Mouse (Mus musculus): ENCODE measurements around the gene Gtpbp6. TPM values are rescaled to one million over a fixed set of nuclear protein-coding genes. Genes with fewer than 3 reads are reported as not detected.

The Gtpbp6 gene
- polyA plus RNA-seq, 1 experiment from 2014 or later, result 61.7 TPM

DNA sequence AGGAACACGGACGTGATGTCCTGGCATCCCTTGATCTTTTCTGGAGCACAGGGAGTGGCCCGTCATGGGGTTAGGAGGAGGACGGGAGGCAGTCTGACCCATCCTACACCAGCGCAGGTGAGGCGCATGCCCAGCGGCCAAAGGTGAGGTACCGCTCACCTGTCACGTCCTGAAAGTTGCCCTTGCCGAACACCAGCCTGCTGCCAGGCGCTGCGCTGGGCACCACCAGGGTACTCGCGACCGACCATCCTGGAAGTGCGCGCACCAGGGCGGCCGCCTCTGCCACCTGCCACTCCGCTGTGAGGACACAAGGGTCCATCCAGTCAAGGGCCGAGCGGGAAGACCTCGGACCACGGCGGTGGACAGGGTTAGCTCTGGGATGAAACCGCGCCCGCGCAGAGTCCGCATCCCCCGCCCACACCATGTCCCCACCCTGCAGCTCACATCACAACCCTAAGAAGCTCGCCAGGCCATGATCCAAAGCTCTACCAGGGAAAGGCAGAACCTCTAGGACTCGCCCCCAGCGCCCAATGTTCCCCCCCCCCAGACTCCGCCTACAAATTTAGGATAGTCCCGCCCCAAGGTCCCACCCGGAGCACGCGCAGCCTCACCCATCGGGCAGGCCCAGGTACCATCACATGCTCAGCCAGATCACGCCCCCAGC is 964 bp downstream of the Gtpbp6 start:
- H3K27ac ChIP-seq, result peak overlapping the region; percentile 89; the same call in 1 of the 2 replicates
- no peaks in the 10 kb centered on the region; the same call in 1 of the 2 replicates for H3K27me3 ChIP-seq (replicated peaks)
- peaks cover 14% of the 10 kb centered on the region for H3K4me1 ChIP-seq
- no peaks in the 10 kb centered on the region for H3K9me3 ChIP-seq
- H3K36me3 ChIP-seq, result peaks cover 42% of the 10 kb centered on the region
- H3K9ac ChIP-seq, result peak overlapping the region; percentile 77
- H3K4me2 ChIP-seq (replicated peaks), result peak overlapping the region; percentile 94
- 17% methylated on average over 41 of the region's 41 CpGs for WGBS
- peak; percentile 18 for ATAC-seq (ENCODE audit: low FRiP score, low read depth)
- peak overlapping the region; percentile 84 for H3K4me3 ChIP-seq

DNA sequence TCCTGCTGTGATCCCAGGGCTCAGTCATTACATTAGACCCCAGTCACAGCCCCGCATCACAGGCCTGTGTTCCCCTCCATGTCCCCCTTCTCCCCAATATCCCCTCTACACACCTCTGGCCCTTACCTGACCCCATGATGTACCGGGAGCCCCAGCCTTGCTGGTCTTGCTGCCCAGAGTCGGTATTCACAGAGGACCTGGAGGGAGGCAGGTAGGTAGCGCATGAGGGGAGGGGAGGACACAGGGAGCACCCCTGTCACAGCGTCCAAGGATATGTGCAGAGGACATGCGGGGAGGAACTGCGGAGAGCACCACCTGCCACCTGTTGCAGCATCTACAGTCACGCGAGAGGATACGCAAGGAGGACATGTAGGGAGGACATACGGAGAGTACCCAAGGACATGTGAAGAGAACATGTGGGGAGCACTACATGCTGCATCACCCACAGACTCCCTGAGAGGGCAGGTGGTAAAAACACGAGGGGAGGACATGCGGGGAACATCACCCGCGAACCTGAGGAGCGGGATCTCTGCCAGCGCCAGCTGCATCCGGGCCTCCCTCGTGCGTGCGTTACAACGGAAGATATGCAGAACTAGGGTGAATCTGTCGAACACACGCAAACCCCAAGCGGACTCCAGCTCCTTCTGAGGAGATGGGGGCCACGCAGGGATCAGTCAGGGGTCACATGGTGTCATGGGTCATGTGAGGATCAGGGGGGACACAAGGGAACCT is 1.7 kb downstream of the Gtpbp6 start:
- Histone ChIP-seq H3K9ac (peak overlapping the region; percentile 77), H3K4me1 (peaks cover 21% of the 10 kb centered on the region), H3K36me3 (peaks cover 38% of the 10 kb centered on the region), H3K4me2 (replicated peaks) (peak overlapping the region; percentile 94), H3K27me3 (replicated peaks) (no peaks in the 10 kb centered on the region; the same call in 1 of the 2 replicates), H3K9me3 (no peaks in the 10 kb centered on the region), H3K27ac (no peak overlapping the region), H3K4me3 (peak overlapping the region; percentile 84)
- 95% methylated on average over 26 of the region's 26 CpGs for WGBS
- no peak for ATAC-seq (ENCODE audit: low FRiP score, low read depth)

DNA sequence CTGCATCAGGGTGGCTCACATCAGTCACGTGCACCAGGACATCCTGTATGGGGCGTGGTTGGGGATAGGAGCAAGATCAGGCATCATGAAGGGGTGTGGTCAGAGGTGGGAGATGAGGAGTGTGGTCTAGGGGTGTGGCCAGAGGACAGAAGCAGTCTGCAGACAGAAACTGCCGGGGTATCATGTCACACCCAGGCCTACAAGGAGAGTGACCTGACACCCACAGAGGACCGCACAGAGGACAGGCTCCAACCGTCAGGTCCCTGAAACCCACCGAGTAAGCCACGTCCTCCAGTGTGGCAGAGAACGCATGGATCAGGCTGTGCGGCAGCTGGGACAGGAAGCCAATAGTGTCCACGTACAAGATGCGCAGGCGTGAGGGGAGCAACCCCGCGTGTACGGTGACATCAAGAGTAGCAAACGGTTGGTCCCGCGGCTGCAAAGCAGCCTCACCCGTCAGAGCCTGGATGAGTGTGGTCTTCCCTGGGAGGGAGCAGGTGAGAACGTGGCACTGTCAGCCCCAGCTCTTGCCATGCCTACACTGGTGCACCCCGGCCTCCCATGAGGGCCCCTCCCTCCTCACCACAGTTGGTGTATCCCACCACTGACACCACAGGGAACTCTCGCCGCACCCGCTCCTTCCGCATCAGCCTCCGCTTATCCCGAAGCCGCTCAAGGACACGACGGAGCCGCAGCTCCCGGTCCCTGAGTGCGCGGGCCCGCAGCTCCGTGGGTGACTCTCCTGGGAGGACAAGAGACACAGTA is 3.2 kb downstream of the Gtpbp6 start:
- no peak overlapping the region for H3K9ac ChIP-seq
- no peak overlapping the region for H3K4me3 ChIP-seq
- H3K9me3 ChIP-seq, result no peaks in the 10 kb centered on the region
- no peak for ATAC-seq (ENCODE audit: low FRiP score, low read depth)
- peaks cover 35% of the 10 kb centered on the region for H3K4me1 ChIP-seq
- peaks cover 5% of the 10 kb centered on the region; the same call in 1 of the 2 replicates for H3K27me3 ChIP-seq (replicated peaks)
- 96% methylated on average over 36 of the region's 36 CpGs for WGBS
- peaks cover 38% of the 10 kb centered on the region for H3K36me3 ChIP-seq
- H3K4me2 ChIP-seq (replicated peaks), result no peak overlapping the region
- no peak overlapping the region for H3K27ac ChIP-seq

DNA sequence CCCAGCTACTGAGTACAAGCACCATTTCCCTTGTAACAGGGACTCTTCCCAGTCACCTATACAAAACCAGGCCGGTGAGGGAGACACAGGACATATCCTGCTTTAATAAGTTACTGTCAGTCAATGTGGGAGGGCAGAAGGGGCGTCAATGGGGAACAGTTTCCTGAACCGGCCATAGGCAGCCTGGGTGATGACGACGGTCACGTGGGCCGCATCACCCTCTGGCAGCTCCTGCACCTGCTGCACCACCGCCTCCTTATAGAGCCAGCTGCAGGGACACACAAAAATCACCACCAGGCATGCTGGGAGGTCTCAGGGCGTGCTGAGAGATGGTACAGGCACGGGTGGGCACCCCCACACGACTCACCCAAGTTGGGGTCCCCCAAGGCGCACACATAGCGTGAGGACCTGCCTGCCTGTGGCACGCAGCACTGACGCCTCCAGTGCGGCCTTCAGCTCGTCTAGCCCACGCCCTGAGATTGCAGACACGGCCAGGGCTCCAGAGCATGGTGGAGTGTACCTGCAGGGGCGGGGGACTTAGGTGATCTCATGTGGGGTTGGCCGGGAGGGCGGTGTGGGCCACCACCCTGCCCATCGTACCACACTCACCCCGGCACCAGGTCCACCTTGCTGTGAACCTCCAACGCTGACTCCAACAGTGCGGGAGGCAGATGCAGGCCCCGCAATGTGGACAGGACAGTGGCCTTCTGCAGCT is 3.9 kb downstream of the Gtpbp6 start:
- Histone ChIP-seq H3K27ac (no peak overlapping the region), H3K9me3 (no peaks in the 10 kb centered on the region), H3K4me1 (peaks cover 35% of the 10 kb centered on the region), H3K4me2 (replicated peaks) (no peak overlapping the region), H3K36me3 (peaks cover 38% of the 10 kb centered on the region), H3K27me3 (replicated peaks) (peaks cover 5% of the 10 kb centered on the region; the same call in 1 of the 2 replicates), H3K4me3 (no peak overlapping the region), H3K9ac (no peak overlapping the region)
- no peak for ATAC-seq (ENCODE audit: low FRiP score, low read depth)
- 96% methylated on average over 27 of the region's 27 CpGs for WGBS

DNA sequence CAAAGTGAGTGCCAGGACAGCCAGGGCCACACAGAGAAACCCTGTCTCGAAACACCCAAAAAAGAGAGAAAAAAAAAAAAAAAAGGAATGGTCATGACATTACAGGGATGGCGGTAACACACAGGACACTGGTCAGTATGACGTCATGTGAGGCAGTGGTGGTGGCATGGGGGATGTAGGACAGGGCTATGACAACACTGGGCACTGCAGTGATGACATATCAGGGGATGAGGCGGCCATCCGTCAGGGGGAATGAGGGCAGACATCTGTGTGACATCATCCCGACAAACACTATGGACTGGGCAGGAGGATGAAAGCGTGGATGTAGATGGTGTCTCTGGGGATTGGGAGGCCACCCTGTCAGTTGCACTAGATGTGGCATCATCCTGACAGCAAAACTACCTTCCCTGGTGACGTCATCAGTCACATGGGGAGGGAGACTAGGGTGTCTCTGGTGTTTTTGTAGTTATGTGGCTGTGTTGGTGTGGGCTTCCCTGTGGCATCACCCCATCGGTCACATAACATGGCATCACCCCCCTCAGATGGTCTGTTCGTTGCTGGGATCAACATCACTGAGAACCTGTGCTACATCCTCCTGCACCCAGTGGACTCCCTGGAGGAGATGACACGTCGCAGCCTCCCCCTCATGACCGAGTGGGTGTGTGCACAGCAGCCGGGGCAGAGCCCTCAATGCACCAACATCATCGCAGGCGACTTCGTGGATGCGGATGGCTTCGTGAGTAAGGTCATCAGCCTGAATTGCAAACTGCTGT is 5.0 kb downstream of the Gtpbp6 start:
- no peak overlapping the region for H3K4me2 ChIP-seq (replicated peaks)
- no peak overlapping the region for H3K27ac ChIP-seq
- 97% methylated on average over 19 of the region's 19 CpGs for WGBS
- no peaks in the 10 kb centered on the region for H3K9me3 ChIP-seq
- peaks cover 5% of the 10 kb centered on the region; the same call in 1 of the 2 replicates for H3K27me3 ChIP-seq (replicated peaks)
- H3K36me3 ChIP-seq, result peaks cover 38% of the 10 kb centered on the region
- ATAC-seq (ENCODE audit: low FRiP score, low read depth), result no peak
- no peak overlapping the region for H3K9ac ChIP-seq
- H3K4me3 ChIP-seq, result no peak overlapping the region
- peaks cover 35% of the 10 kb centered on the region for H3K4me1 ChIP-seq

DNA sequence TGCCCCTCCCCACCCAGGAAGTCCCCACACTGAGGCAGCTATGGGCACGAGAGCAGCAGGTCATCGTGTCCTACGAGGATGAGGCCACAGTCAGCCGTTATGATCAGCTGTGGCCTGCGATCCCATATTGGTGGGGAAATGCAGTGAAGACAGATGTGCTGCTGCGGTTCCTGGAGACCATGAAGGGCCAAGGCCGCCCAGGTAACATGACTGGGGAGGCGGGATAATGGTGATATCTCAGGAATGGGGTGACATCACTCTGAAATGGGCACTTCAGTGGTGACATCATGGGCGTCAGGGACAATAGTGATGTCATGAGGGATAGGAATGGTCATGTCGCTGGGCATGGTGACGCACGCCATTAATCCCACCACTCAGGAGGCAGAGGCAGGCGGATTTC is 5.6 kb downstream of the Gtpbp6 start:
- peaks cover 35% of the 10 kb centered on the region for H3K4me1 ChIP-seq
- H3K9me3 ChIP-seq, result no peaks in the 10 kb centered on the region
- H3K9ac ChIP-seq, result no peak overlapping the region
- ATAC-seq (ENCODE audit: low FRiP score, low read depth), result no peak
- H3K36me3 ChIP-seq, result peaks cover 38% of the 10 kb centered on the region
- WGBS, result 91% methylated on average over 13 of the region's 13 CpGs
- H3K27me3 ChIP-seq (replicated peaks), result peaks cover 5% of the 10 kb centered on the region; the same call in 1 of the 2 replicates
- no peak overlapping the region for H3K4me3 ChIP-seq
- H3K4me2 ChIP-seq (replicated peaks), result no peak overlapping the region
- no peak overlapping the region for H3K27ac ChIP-seq

DNA sequence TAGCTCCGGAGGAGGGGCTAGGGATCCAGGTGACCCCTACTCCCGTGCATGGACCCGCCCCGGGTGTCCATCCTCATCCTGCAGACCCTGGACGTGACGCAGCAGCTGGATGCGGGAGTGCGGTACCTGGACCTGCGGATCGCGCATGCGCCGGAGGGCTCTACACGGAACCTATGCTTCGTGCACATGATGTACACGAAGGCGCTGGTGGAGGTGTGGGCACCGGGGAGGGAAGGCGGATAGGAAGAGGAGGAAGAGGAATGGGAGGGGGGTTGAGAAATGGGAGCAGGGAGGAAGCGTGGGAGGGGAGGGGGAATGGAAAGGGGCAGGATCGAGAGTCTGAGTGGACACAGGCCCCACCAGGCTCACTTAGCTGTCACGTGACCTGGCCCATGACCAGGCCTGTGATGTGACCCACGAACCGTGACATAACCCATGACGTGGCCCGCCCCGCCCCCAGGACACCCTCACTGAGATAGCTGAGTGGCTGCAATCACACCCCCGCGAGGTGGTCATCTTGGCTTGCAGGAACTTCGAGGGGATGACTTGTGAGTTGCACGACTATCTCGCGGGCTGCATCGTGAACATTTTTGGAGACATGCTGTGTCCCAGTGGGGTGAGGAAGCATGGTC is 6.2 kb downstream of the Gtpbp6 start:
- Histone ChIP-seq H3K36me3 (peaks cover 38% of the 10 kb centered on the region), H3K4me2 (replicated peaks) (peak overlapping the region; percentile 64), H3K4me1 (peaks cover 32% of the 10 kb centered on the region), H3K4me3 (peak overlapping the region; percentile 23), H3K9ac (0 out of 2 replicates have a peak overlapping the region, but pooled peaks have one; percentile 29), H3K27me3 (replicated peaks) (peaks cover 5% of the 10 kb centered on the region; the same call in 1 of the 2 replicates), H3K9me3 (no peaks in the 10 kb centered on the region), H3K27ac (no peak overlapping the region)
- ATAC-seq (ENCODE audit: low FRiP score, low read depth), result peak; percentile 26
- 24% methylated on average over 34 of the region's 34 CpGs for WGBS

DNA sequence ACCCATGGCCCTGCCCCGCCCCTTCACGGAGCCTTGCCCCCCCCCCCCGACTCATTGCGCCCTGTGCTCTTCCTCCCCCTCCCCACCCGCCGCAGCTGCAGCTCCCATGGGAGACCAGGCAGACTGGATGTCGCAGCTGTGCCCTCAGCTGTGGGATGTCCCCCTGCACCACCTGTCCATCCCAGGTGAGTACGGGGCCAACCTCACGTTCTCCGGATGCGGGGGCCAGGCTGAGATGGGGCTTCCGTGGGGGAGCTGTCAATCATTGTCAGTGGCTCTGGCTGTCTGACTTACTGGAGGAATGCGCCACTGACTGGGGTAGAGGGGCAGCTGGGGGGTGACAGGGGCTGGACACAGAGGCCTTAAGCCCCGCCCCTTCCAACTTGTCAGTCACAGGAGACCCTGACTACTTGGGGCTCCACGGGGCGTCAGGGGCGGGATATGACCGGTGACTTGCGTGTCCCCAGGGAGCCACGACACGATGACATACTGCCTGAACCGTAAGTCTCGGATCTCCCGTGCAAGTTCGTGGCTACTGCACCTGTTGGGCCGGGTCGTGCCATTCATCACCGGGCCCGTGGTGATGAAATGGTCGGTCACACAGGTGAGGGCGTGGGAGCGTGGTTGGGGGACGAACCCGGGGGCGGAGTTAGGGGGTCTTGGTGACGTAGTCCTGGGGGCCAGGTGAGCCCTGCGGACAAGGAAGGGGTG is 6.9 kb downstream of the Gtpbp6 start:
- Histone ChIP-seq H3K27ac (no peak overlapping the region), H3K4me3 (peak overlapping the region; percentile 23), H3K4me1 (peaks cover 24% of the 10 kb centered on the region), H3K4me2 (replicated peaks) (peak overlapping the region; percentile 64), H3K27me3 (replicated peaks) (peaks cover 5% of the 10 kb centered on the region; the same call in 1 of the 2 replicates), H3K9me3 (no peaks in the 10 kb centered on the region), H3K36me3 (peaks cover 34% of the 10 kb centered on the region), H3K9ac (0 out of 2 replicates have a peak overlapping the region, but pooled peaks have one; percentile 29)
- 1% methylated on average over 37 of the region's 37 CpGs for WGBS
- peak; percentile 32 for ATAC-seq (ENCODE audit: low FRiP score, low read depth)

DNA sequence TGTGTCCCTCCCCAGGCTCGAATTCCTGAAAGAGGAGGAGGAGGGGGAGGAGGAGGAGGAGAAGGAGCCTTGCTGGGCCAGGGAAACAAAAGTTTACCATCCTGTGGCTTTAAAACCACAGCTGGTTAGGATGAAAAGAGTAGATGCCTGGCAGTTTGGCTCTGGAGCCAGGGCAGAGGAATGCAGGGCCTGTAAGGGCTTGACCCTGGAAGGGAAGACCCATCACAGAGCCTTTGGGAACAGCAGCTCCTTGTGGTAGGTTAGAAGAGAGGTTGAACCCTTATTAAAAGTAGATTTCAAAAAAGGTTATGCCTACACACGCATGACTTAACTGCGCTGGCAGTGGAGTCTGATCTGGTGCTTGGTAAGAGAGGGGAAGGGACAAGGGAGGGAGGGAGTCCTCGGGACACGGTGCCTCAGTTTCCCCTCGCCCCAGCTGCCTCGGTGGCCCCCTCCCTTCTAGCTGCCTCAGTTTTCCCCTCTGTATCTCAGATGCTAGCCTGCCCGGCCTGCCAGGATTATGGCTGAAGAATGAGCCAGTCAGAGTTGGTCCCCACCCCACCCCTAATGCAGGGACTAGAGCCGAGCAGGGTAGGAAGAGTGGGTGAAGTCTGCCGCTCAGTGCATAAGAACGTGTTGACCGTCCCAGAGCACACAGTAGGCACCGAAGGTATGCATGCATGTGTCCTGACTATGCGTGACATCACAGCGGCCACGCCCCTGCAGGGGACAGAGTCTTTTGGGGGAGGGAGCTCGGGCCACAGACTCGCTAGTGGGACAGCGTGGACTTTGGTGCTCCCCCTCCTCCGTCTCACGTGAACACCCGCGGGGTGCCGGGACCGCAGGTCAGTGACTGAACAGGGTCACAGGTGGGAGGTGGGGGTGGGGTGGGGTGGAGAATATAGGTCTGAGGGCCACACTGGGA is 8.1 kb downstream of the Gtpbp6 start, which contains the start of gene Plcxd1:
TSS of gene Plcxd1 (plus strand) at position 314 of the 925 bp plus-strand sequence.
- H3K4me2 ChIP-seq (replicated peaks), result peak within 1 kb of the TSS; percentile 64
- no peaks in the 10 kb centered on the region for H3K9me3 ChIP-seq
- ATAC-seq (ENCODE audit: low FRiP score, low read depth), result peak; percentile 6; the same call in 1 of the 2 replicates
- H3K4me1 ChIP-seq, result peaks cover 21% of the 10 kb centered on the region
- no peak within 1 kb of the TSS for H3K9ac ChIP-seq
- H3K4me3 ChIP-seq, result peak within 1 kb of the TSS; percentile 23; the same call in 1 of the 2 replicates
- peaks cover 5% of the 10 kb centered on the region; the same call in 1 of the 2 replicates for H3K27me3 ChIP-seq (replicated peaks)
- H3K36me3 ChIP-seq, result peaks cover 22% of the 10 kb centered on the region
- WGBS, result 6% methylated on average over 25 of the region's 25 CpGs
- H3K27ac ChIP-seq, result no peak within 1 kb of the TSS

All from neural tube, embryonic 12.5 days (tissue).